Mouse (Mus musculus) hindbrain, embryonic 16.5 days (tissue): ENCODE measurements around the gene Cd70. TPM values are rescaled to one million over a fixed set of nuclear protein-coding genes. Genes with fewer than 3 reads are reported as not detected.

ENCODE experiments used
- ATAC-seq: fragments of 200-750 bp; cut with Nextera tagmentation; 2 replicates; pipeline ENCODE4 v1.8.0; 2017; ENCODE audit warnings: moderate TSS enrichment, moderate library complexity
- H3K27ac ChIP-seq: fragments of 300-500 bp; sonication (generic); 2 replicates; pipeline ENCODE4 v1.5.1; 2014; ENCODE audit warnings: low read depth, mild to moderate bottlenecking, control low read depth, low read length, moderate library complexity
- H3K27me3 ChIP-seq: fragments of 300-500 bp; sonication (generic); replicated peaks from 2 replicates; pipeline ENCODE4 v1.6.1; 2014; ENCODE audit warnings: low read length; ENCODE audit not compliant: control insufficient read depth, insufficient read depth
- H3K36me3 ChIP-seq: fragments of 300-500 bp; sonication (generic); 2 replicates; pipeline ENCODE4 v1.6.1; 2014; ENCODE audit warnings: mild to moderate bottlenecking, low read length, moderate library complexity, mixed read lengths; ENCODE audit not compliant: control insufficient read depth, insufficient read depth
- H3K4me1 ChIP-seq: fragments of 300-500 bp; sonication (generic); 2 replicates; pipeline ENCODE4 v1.6.1; 2014; ENCODE audit warnings: low read depth, low read length; ENCODE audit not compliant: control insufficient read depth, insufficient read depth
- H3K4me2 ChIP-seq: fragments of 300-500 bp; sonication (generic); 2 replicates; pipeline ENCODE4 v1.6.1; 2014; ENCODE audit warnings: mild to moderate bottlenecking, low read length, control low read depth, moderate library complexity
- H3K4me3 ChIP-seq: fragments of 300-500 bp; sonication (generic); 2 replicates; pipeline ENCODE4 v1.5.1; 2014; ENCODE audit warnings: mild to moderate bottlenecking, low read length, control low read depth, moderate library complexity
- H3K9ac ChIP-seq: fragments of 300-500 bp; sonication (generic); 2 replicates; pipeline ENCODE4 v1.6.1; 2014; ENCODE audit warnings: low read depth, mild to moderate bottlenecking, control low read depth, low read length, moderate library complexity
- H3K9me3 ChIP-seq: fragments of 300-500 bp; sonication (generic); 2 replicates; pipeline ENCODE4 v1.6.1; 2014; ENCODE audit warnings: mild to moderate bottlenecking, low read length, moderate library complexity; ENCODE audit not compliant: control insufficient read depth
- WGBS: fragments of 180-500 bp; shearing (Covaris S2); extraction: QIAGEN DNeasy Blood & Tissue Kit; methylation state at CpG from one replicate; pipeline ENCODE4 v1.1.7; 2014; 5-methylcytosine and 5-hydroxymethylcytosine counted together
- polyA plus RNA-seq: library from polyadenylated mRNA; unstranded; fragments of >200 nt; fragmentation: Nextera tagmentation; extraction: Ambion mirVana; gene quantifications from 2 replicates; pipeline ENCODE4 v1.2.1, GENCODE M21; 2015

Cd70 gene
- polyA plus RNA-seq, 1 experiment from 2014 or later, result 2.1 TPM

- ATAC-seq, result peak; percentile 84
- Histone ChIP-seq H3K4me2 (peak within 1 kb of the TSS; percentile 82), H3K27me3 (no peaks in the 10 kb centered on the region), H3K36me3 (no peaks in the 10 kb centered on the region), H3K4me3 (peak within 1 kb of the TSS; percentile 72), H3K9me3 (no peaks in the 10 kb centered on the region), H3K9ac (peak within 1 kb of the TSS; percentile 73), H3K4me1 (peaks cover 10% of the 10 kb centered on the region; the same call in 1 of the 2 replicates), H3K27ac (0 out of 2 replicates have a peak within 1 kb of the TSS, but pooled peaks have one; percentile 14)
- WGBS, result under 1% methylated on average over 52 of the region's 61 CpGs
Measured at GRCm38 (mm10) chr17:57105181-57106034, 44.2 kb downstream of the Cd70 start, which contains the start of gene Tnfsf9. Tnfsf9 (plus strand) TSS chr17:57105325.

- Histone ChIP-seq H3K4me1 (peaks cover 10% of the 10 kb centered on the region; the same call in 1 of the 2 replicates), H3K27me3 (no peaks in the 10 kb centered on the region), H3K36me3 (no peaks in the 10 kb centered on the region), H3K27ac (no peak overlapping the region), H3K9me3 (no peaks in the 10 kb centered on the region), H3K4me2 (peak overlapping the region; percentile 82), H3K9ac (peak overlapping the region; percentile 73), H3K4me3 (peak overlapping the region; percentile 72)
- peak; percentile 22; the same call in 1 of the 2 replicates for ATAC-seq
- 34% methylated on average over 4 of the region's 4 CpGs for WGBS
Measured at GRCm38 (mm10) chr17:57104496-57104895, 45.1 kb downstream of the Cd70 start.

GRCm38 (mm10) chr17:57102276-57102675, 47.3 kb downstream of the Cd70 start:
- no peaks in the 10 kb centered on the region for H3K9me3 ChIP-seq
- 91% methylated on average over 2 of the region's 2 CpGs for WGBS
- no peak overlapping the region for H3K9ac ChIP-seq
- no peaks in the 10 kb centered on the region for H3K27me3 ChIP-seq
- peaks cover 10% of the 10 kb centered on the region; the same call in 1 of the 2 replicates for H3K4me1 ChIP-seq
- H3K36me3 ChIP-seq, result no peaks in the 10 kb centered on the region
- H3K4me2 ChIP-seq, result no peak overlapping the region
- no peak overlapping the region for H3K27ac ChIP-seq
- no peak for ATAC-seq
- no peak overlapping the region for H3K4me3 ChIP-seq

- no peak for ATAC-seq
- Histone ChIP-seq H3K4me3 (no peak overlapping the region), H3K4me1 (peaks cover 15% of the 10 kb centered on the region; the same call in 1 of the 2 replicates), H3K9ac (no peak overlapping the region), H3K36me3 (no peaks in the 10 kb centered on the region), H3K4me2 (no peak overlapping the region), H3K27me3 (0 out of 2 replicates have a peak, but pooled peaks cover 2% of the 10 kb centered on the region), H3K27ac (no peak overlapping the region), H3K9me3 (no peaks in the 10 kb centered on the region)
- 7% methylated on average over 10 of the region's 10 CpGs for WGBS
Measured at GRCm38 (mm10) chr17:57099629-57100325, 49.8 kb downstream of the Cd70 start.

GRCm38 (mm10) chr17:57098321-57098720, 51.3 kb downstream of the Cd70 start:
- no peak overlapping the region for H3K4me3 ChIP-seq
- WGBS, result 86% methylated on average over 5 of the region's 5 CpGs

GRCm38 (mm10) chr17:57096623-57096920, 53.0 kb downstream of the Cd70 start:
- Histone ChIP-seq H3K4me3 (peak overlapping the region; percentile 18), H3K27ac (no peak overlapping the region), H3K9me3 (no peaks in the 10 kb centered on the region), H3K4me1 (peaks cover 10% of the 10 kb centered on the region; the same call in 1 of the 2 replicates), H3K9ac (no peak overlapping the region), H3K4me2 (peak overlapping the region; percentile 54), H3K36me3 (no peaks in the 10 kb centered on the region), H3K27me3 (0 out of 2 replicates have a peak, but pooled peaks cover 2% of the 10 kb centered on the region)
- 2% methylated on average over 11 of the region's 11 CpGs for WGBS
- peak; percentile 82 for ATAC-seq

More at GRCm38 (mm10) chr17:57098321-57098720, 51.3 kb downstream of the Cd70 start:
- peaks cover 10% of the 10 kb centered on the region; the same call in 1 of the 2 replicates for H3K4me1 ChIP-seq
- no peak for ATAC-seq
- no peaks in the 10 kb centered on the region for H3K36me3 ChIP-seq
- H3K9ac ChIP-seq, result no peak overlapping the region
- H3K27ac ChIP-seq, result no peak overlapping the region
- H3K4me2 ChIP-seq, result no peak overlapping the region
- H3K9me3 ChIP-seq, result no peaks in the 10 kb centered on the region
- 0 out of 2 replicates have a peak, but pooled peaks cover 2% of the 10 kb centered on the region for H3K27me3 ChIP-seq

Other genes with a start within 250 kb of the Cd70 start
- gene Mllt1, start 214.4 kb downstream of the Cd70 start, polyA plus RNA-seq, result 58.2 and 82.3 TPM in 2 replicates
- gene Acer1, start 167.7 kb downstream of the Cd70 start, polyA plus RNA-seq, result not detected in 2 replicates
- gene Clpp, start 159.5 kb downstream of the Cd70 start, polyA plus RNA-seq, result 162 and 168 TPM in 2 replicates
- gene Alkbh7, start 152.4 kb downstream of the Cd70 start, polyA plus RNA-seq, result 57.8 and 64.4 TPM in 2 replicates
- gene Pspn, start 149.8 kb downstream of the Cd70 start, polyA plus RNA-seq, result 0.64 TPM in 1 of 2 replicates, not detected in the other
- gene Gtf2f1, start 138.5 kb downstream of the Cd70 start, polyA plus RNA-seq, result 60.2 and 68.0 TPM in 2 replicates
- gene Gm17949, start 138.3 kb downstream of the Cd70 start, polyA plus RNA-seq, result 0.31 and 0.51 TPM in 2 replicates
- gene Khsrp, start 118.3 kb downstream of the Cd70 start, polyA plus RNA-seq, result 14.4 and 20.1 TPM in 2 replicates
- not detected in 2 replicates for gene Slc25a41, start 108.1 kb downstream of the Cd70 start, polyA plus RNA-seq
- gene Crb3, start 90.7 kb downstream of the Cd70 start, polyA plus RNA-seq, result 5.1 and 6.3 TPM in 2 replicates
- 43.2 and 44.7 TPM in 2 replicates for gene Slc25a23, start 89.9 kb downstream of the Cd70 start, polyA plus RNA-seq
- gene Dennd1c, start 71.3 kb downstream of the Cd70 start, polyA plus RNA-seq, result 3.8 and 4.7 TPM in 2 replicates
- gene Tubb4a, start 62.0 kb downstream of the Cd70 start, polyA plus RNA-seq, result 362 and 407 TPM in 2 replicates
- gene Tnfsf9, start 44.5 kb downstream of the Cd70 start, polyA plus RNA-seq, result 8.7 and 9.3 TPM in 2 replicates
- not detected in 2 replicates for gene Tnfsf14, start 44.4 kb upstream of the Cd70 start, polyA plus RNA-seq
- 2.1 TPM in 2 replicates for gene C3, start 78.4 kb upstream of the Cd70 start, polyA plus RNA-seq
- gene Gpr108, start 98.7 kb upstream of the Cd70 start, polyA plus RNA-seq, result 22.8 and 24.2 TPM in 2 replicates
- 10.1 and 11.6 TPM in 2 replicates for gene Trip10, start 99.7 kb upstream of the Cd70 start, polyA plus RNA-seq
- 1.4 and 1.7 TPM in 2 replicates for gene Vav1, start 129.3 kb upstream of the Cd70 start, polyA plus RNA-seq
- gene Adgre1, start 208.9 kb upstream of the Cd70 start, polyA plus RNA-seq, result 3.5 and 5.1 TPM in 2 replicates